Mouse (Mus musculus): Measurements from ENCODE around the gene Slc38a10. TPM values are rescaled to one million over a fixed set of nuclear protein-coding genes. Genes with fewer than 3 reads are reported as not detected.

The Slc38a10 gene
- polyA plus RNA-seq, 1 experiment, result 90.4 TPM

DNA sequence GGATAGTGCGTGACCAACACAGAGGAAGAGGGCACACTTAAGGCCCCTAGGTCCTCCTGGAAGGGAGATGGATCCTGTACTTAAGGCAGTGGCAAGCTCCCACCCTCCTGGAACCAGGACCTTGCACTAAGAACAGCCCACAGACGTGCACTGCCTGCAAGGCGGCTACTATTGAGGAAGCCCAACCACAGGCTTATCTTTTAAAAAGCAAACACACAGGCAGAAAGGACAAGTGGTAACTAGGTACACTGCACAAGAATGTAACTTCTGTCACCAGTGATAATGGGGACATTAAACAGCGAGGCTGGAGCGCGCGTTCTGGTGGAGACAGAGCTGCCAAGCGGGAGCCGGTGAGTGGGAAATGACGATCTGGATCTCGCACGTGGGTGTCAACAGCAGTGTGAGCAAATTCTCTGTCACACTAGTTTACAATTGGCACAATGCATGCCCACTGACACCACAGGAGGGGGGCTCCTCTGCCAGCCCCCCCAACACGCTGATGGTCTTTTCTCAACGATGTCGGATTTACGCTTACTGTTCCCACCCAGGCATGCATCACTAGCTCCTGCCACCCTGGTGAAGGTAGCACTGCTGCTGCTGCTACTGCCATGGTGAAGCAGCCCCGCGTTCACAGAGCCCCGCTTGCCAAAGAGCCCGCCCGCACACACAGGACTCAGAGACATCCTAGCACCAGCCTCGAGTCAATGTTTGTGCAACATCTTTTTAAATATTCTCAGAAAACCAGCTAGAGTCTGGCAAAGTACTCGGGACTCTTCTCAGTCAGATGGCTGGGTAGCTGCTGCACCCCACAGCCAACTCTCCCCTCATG lies 14.1 kb downstream of the Slc38a10 start:
- no peak for TF ChIP-seq CTCF (IDR thresholded peaks at IDR 0.05; ENCODE audit: control insufficient read depth, insufficient read depth, insufficient replicate concordance, low read depth, low read length)
- TF ChIP-seq POLR2A (IDR thresholded peaks at IDR 0.05; ENCODE audit: control insufficient read depth, low read depth, low read length), result no peak
- Histone ChIP-seq H3K27me3 (ENCODE audit: control insufficient read depth, insufficient read depth, low read length) (no peaks in the 10 kb centered on the region), H3K4me1 (ENCODE audit: control insufficient read depth, insufficient read depth, low read length) (no peaks in the 10 kb centered on the region), H3K36me3 (ENCODE audit: control insufficient read depth, insufficient read depth, low read length) (no peaks in the 10 kb centered on the region; the same call in 1 of the 2 replicates), H3K4me3 (ENCODE audit: control insufficient read depth, low read depth, low read length) (no peak overlapping the region), H3K27ac (ENCODE audit: control insufficient read depth, insufficient read depth, low read depth, low read length) (no peak overlapping the region)

DNA sequence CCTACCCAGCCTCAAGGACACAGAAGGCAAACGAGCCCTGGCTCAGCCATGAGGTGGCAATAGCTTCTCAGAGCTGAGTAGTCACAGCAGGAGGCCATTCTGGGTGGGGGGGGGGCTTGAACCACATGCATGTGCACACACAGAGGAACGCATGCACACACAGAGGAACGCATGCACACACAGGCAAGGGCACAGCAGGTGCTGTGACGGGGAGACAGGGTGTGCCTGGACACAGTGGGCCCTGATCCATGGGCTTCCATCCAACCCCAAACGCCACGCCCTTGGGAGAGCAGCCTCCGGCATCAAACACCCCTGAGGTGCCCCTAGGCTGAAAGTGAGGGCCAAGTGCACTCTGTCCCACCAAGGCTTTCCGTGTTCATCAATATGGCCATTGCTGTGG lies 15.0 kb downstream of the Slc38a10 start:
- no peak for TF ChIP-seq POLR2A (IDR thresholded peaks at IDR 0.05; ENCODE audit: control insufficient read depth, low read depth, low read length)
- TF ChIP-seq CTCF (IDR thresholded peaks at IDR 0.05; ENCODE audit: control insufficient read depth, insufficient read depth, insufficient replicate concordance, low read depth, low read length), result no peak
- Histone ChIP-seq H3K36me3 (ENCODE audit: control insufficient read depth, insufficient read depth, low read length) (peaks cover under 1% of the 10 kb centered on the region; the same call in 1 of the 2 replicates), H3K4me3 (ENCODE audit: control insufficient read depth, low read depth, low read length) (no peak overlapping the region), H3K27ac (ENCODE audit: control insufficient read depth, insufficient read depth, low read depth, low read length) (no peak overlapping the region), H3K27me3 (ENCODE audit: control insufficient read depth, insufficient read depth, low read length) (no peaks in the 10 kb centered on the region), H3K4me1 (ENCODE audit: control insufficient read depth, insufficient read depth, low read length) (no peaks in the 10 kb centered on the region)

DNA sequence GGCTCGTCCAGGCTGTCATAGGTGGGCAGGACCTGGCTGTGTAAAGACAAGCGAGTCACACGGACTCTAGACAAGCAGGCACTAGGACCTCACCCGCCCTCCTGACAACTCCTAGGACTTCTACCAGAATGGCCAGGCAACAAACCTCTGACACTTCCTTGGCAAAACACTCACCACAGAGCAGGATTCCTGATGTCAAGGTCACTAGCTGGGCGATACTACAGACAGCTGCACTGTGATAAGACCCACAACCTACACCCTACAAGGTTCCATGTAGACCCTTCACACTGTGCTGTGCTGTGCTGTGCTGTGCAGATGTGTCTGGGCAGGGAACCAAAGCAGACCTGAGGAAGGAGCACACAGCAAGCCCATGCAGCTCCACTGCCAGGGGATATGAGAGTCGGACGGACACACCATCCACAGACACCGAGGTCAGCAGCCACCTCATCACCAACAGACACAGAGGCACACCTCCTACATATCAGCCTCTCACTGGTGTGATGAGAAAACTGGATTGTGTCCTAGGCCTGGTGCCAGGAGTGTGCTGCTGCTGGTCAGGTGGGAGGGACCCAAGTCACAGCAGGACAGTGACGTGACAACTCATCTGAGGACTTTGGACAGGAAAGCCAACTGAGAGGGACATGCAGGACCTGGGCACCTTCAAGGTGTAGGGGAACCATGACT lies 16.2 kb downstream of the Slc38a10 start:
- Histone ChIP-seq H3K4me1 (ENCODE audit: control insufficient read depth, insufficient read depth, low read length) (no peaks in the 10 kb centered on the region), H3K36me3 (ENCODE audit: control insufficient read depth, insufficient read depth, low read length) (peaks cover 3% of the 10 kb centered on the region; the same call in 1 of the 2 replicates), H3K4me3 (ENCODE audit: control insufficient read depth, low read depth, low read length) (no peak overlapping the region), H3K27ac (ENCODE audit: control insufficient read depth, insufficient read depth, low read depth, low read length) (no peak overlapping the region), H3K27me3 (ENCODE audit: control insufficient read depth, insufficient read depth, low read length) (no peaks in the 10 kb centered on the region)
- no peak for TF ChIP-seq CTCF (IDR thresholded peaks at IDR 0.05; ENCODE audit: control insufficient read depth, insufficient read depth, insufficient replicate concordance, low read depth, low read length)
- TF ChIP-seq POLR2A (IDR thresholded peaks at IDR 0.05; ENCODE audit: control insufficient read depth, low read depth, low read length), result no peak

DNA sequence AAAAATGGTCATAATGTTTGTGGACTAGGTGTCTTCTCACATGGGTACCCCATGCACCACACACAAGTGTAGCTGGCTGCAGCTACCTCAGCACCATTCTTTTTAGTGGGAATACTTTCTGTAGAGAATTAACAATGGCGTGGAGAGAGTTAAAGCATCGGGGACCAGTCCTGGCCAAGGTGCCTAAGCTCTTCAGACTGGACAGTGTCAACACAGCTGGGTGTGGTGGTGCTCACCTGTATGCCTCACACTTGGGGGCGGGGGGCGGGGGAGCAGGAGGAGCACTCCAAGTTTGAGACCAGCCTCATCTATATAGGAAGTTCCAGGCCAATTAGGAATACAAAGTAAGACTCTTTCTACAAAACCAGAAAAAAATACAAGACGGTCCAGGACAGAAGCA lies 17.0 kb downstream of the Slc38a10 start:
- Histone ChIP-seq H3K4me3 (ENCODE audit: control insufficient read depth, low read depth, low read length) (no peak overlapping the region), H3K27me3 (ENCODE audit: control insufficient read depth, insufficient read depth, low read length) (no peaks in the 10 kb centered on the region), H3K36me3 (ENCODE audit: control insufficient read depth, insufficient read depth, low read length) (peaks cover 3% of the 10 kb centered on the region; the same call in 1 of the 2 replicates), H3K27ac (ENCODE audit: control insufficient read depth, insufficient read depth, low read depth, low read length) (no peak overlapping the region), H3K4me1 (ENCODE audit: control insufficient read depth, insufficient read depth, low read length) (no peaks in the 10 kb centered on the region)
- no peak for TF ChIP-seq CTCF (IDR thresholded peaks at IDR 0.05; ENCODE audit: control insufficient read depth, insufficient read depth, insufficient replicate concordance, low read depth, low read length)
- TF ChIP-seq POLR2A (IDR thresholded peaks at IDR 0.05; ENCODE audit: control insufficient read depth, low read depth, low read length), result no peak

DNA sequence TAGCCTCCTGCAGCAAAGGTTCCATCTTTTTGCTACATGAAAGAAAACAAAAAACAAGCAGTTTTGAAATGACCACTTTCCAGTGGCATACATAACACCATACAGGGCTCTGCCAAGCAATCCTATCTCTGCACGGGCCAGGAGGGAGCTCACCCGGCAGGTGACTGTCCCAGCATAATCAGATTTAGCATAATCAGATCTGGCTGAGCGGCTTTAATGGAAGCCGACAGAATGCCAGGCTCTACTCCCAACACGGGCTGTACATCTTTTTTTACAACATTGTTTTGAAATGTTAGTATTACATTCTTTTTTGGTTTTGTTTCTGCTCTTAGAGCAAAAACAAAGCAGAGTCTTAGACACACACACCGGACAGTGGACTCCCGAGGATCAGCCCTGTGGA lies 21.9 kb downstream of the Slc38a10 start:
- TF ChIP-seq POLR2A (IDR thresholded peaks at IDR 0.05; ENCODE audit: control insufficient read depth, low read depth, low read length) (no peak), CTCF (IDR thresholded peaks at IDR 0.05; ENCODE audit: control insufficient read depth, insufficient read depth, insufficient replicate concordance, low read depth, low read length) (no peak)
- H3K27ac ChIP-seq (ENCODE audit: control insufficient read depth, insufficient read depth, low read depth, low read length), result no peak overlapping the region
- peaks cover 3% of the 10 kb centered on the region; the same call in 1 of the 2 replicates for H3K36me3 ChIP-seq (ENCODE audit: control insufficient read depth, insufficient read depth, low read length)
- H3K4me1 ChIP-seq (ENCODE audit: control insufficient read depth, insufficient read depth, low read length), result no peaks in the 10 kb centered on the region
- H3K4me3 ChIP-seq (ENCODE audit: control insufficient read depth, low read depth, low read length), result no peak overlapping the region
- no peaks in the 10 kb centered on the region for H3K27me3 ChIP-seq (ENCODE audit: control insufficient read depth, insufficient read depth, low read length)

DNA sequence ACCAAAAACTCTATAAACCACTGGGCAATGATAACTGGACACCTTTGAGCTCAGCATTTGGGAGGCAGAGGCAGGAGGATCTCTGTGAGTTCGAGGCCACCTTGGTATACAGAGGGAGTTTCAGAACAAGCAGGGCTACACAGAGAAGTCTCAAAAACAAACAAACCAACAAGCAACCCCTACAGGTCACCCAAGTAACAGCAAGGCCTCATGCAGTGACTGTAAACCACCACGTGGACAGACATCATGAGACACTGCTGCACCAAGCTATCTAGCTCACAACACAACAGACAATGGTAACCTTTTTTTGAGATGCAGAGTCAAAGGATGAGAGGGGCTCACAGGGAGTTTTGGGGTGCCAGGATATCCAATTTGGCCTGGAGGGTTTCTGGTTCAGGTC lies 24.3 kb downstream of the Slc38a10 start:
- Histone ChIP-seq H3K27me3 (ENCODE audit: control insufficient read depth, insufficient read depth, low read length) (no peaks in the 10 kb centered on the region), H3K4me3 (ENCODE audit: control insufficient read depth, low read depth, low read length) (no peak overlapping the region), H3K4me1 (ENCODE audit: control insufficient read depth, insufficient read depth, low read length) (no peaks in the 10 kb centered on the region), H3K36me3 (ENCODE audit: control insufficient read depth, insufficient read depth, low read length) (peaks cover 5% of the 10 kb centered on the region; the same call in 1 of the 2 replicates), H3K27ac (ENCODE audit: control insufficient read depth, insufficient read depth, low read depth, low read length) (no peak overlapping the region)
- no peak for TF ChIP-seq CTCF (IDR thresholded peaks at IDR 0.05; ENCODE audit: control insufficient read depth, insufficient read depth, insufficient replicate concordance, low read depth, low read length)
- TF ChIP-seq POLR2A (IDR thresholded peaks at IDR 0.05; ENCODE audit: control insufficient read depth, low read depth, low read length), result no peak

DNA sequence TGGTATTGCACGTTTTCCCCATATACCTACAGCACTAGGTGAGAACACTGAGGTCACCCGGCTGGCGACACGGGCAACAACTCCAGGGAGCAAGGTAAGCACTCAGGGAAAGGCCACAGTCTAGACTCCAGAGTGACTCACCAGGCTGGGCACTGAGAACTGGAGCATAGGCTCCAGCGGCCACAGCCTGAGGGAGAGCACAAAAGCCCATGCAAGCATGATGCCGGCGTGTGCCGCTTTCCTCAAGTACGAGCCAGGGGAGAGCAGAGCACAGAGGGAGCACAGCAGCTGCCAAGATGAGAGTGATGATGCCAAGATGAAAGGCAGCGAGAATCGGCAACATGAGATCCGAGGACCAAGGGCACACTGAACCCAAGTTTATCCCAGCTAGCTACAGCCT lies 29.0 kb downstream of the Slc38a10 start:
- TF ChIP-seq POLR2A (IDR thresholded peaks at IDR 0.05; ENCODE audit: control insufficient read depth, low read depth, low read length), result no peak
- TF ChIP-seq CTCF (IDR thresholded peaks at IDR 0.05; ENCODE audit: control insufficient read depth, insufficient read depth, insufficient replicate concordance, low read depth, low read length), result no peak
- peaks cover 2% of the 10 kb centered on the region; the same call in 1 of the 2 replicates for H3K36me3 ChIP-seq (ENCODE audit: control insufficient read depth, insufficient read depth, low read length)

More for the DNA sequence above, 29.0 kb downstream of the Slc38a10 start:
- H3K27me3 ChIP-seq (ENCODE audit: control insufficient read depth, insufficient read depth, low read length), result no peaks in the 10 kb centered on the region
- no peak overlapping the region for H3K4me3 ChIP-seq (ENCODE audit: control insufficient read depth, low read depth, low read length)
- H3K27ac ChIP-seq (ENCODE audit: control insufficient read depth, insufficient read depth, low read depth, low read length), result no peak overlapping the region
- H3K4me1 ChIP-seq (ENCODE audit: control insufficient read depth, insufficient read depth, low read length), result no peaks in the 10 kb centered on the region
